Mouse (Mus musculus) megakaryocyte, embryonic 14.5 days (primary cell): ENCODE measurements around the gene Egln1.

Experiments used
- FLI1 ChIP-seq: IDR thresholded peaks from 2 replicates; pipeline ENCODE4 v1.6.1; 2012; ENCODE audit warnings: low read length, inconsistent platforms, mixed read lengths
- GATA1 ChIP-seq: IDR thresholded peaks from 3 replicates; pipeline ENCODE4 v1.6.1; 2012; ENCODE audit warnings: mixed read lengths, low read length, inconsistent platforms, borderline replicate concordance

DNA sequence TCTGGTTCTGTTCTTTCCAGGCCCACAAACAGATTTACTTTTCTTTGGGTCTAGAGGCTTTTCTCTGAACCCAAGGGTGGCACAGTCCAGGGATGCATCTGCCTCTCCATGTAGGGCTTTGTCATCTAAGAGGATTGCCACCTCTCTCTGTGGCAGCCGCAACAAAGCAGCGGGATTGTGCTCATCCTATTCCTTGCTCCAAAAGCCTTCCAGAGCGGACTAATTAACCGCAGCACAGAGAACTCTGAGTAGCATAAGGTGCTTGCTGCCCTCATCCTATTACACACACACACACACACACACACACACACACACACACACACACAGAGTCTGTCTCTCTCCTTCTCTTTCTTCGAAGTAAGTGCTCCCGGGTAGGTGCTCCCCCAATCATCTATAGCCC, 5.3 kb downstream of the Egln1 start:
- no peak for TF ChIP-seq GATA1
- no peak for TF ChIP-seq FLI1
